Mouse (Mus musculus) liver, embryonic 11.5 days (tissue): Measurements from ENCODE around the gene Cdk11b. TPM values are rescaled to one million over a fixed set of nuclear protein-coding genes. Genes with fewer than 3 reads are reported as not detected.
A peak's percentile ranks its signal among the peaks of the same experiment; 100 is the strongest.
"Not testable (repeated sequence)": the region's sequence is repeated elsewhere in the genome, so short reads cannot be mapped to it uniquely, and the experiment has no call there.

Experiments used
- ATAC-seq: fragments of 200-750 bp; cut with Nextera tagmentation; replicated peaks from 2 replicates; pipeline ENCODE4 v1.8.0; 2017; ENCODE audit warnings: moderate number of reproducible peaks, mild to moderate bottlenecking, moderate TSS enrichment, moderate library complexity; ENCODE audit not compliant: low FRiP score
- DNase-seq: peaks from one replicate; pipeline ENCODE4 v3.0.0-alpha.2; 2017; ENCODE audit warnings: low spot score
- H3K27ac ChIP-seq: fragments of 300-500 bp; sonication (generic); 2 replicates; pipeline ENCODE4 v1.5.1; 2014; ENCODE audit warnings: mild to moderate bottlenecking, low read depth, low read length, control low read depth
- H3K27me3 ChIP-seq: fragments of 300-500 bp; sonication (generic); replicated peaks from 2 replicates; pipeline ENCODE4 v1.6.1; 2014; ENCODE audit warnings: low read length, mixed read lengths; ENCODE audit not compliant: control insufficient read depth, insufficient read depth
- H3K36me3 ChIP-seq: fragments of 300-500 bp; sonication (generic); 2 replicates; pipeline ENCODE4 v1.6.1; 2014; ENCODE audit warnings: mild to moderate bottlenecking, low read length, moderate library complexity, mixed read lengths; ENCODE audit not compliant: control insufficient read depth, insufficient read depth
- H3K4me1 ChIP-seq: fragments of 300-500 bp; sonication (generic); replicated peaks from 2 replicates; pipeline ENCODE4 v1.6.1; 2014; ENCODE audit warnings: low read length, mixed read lengths; ENCODE audit not compliant: control insufficient read depth, insufficient read depth
- H3K4me2 ChIP-seq: fragments of 300-500 bp; sonication (generic); 2 replicates; pipeline ENCODE4 v1.6.1; 2014; ENCODE audit warnings: mild to moderate bottlenecking, control low read depth, moderate library complexity
- H3K4me3 ChIP-seq: fragments of 300-500 bp; sonication (generic); 2 replicates; pipeline ENCODE4 v1.5.1; 2014; ENCODE audit warnings: low read depth, low read length, control low read depth
- H3K9ac ChIP-seq: fragments of 300-500 bp; sonication (generic); 2 replicates; pipeline ENCODE4 v1.6.1; 2014; ENCODE audit warnings: low read depth, low read length, control low read depth
- H3K9me3 ChIP-seq: fragments of 300-500 bp; sonication (generic); 2 replicates; pipeline ENCODE4 v1.6.1; 2016; ENCODE audit warnings: low read length, inconsistent platforms, mixed read lengths; ENCODE audit not compliant: control insufficient read depth
- WGBS: fragments of 180-500 bp; shearing (Covaris S2); extraction: QIAGEN DNeasy Blood & Tissue Kit; methylation state at CpG from one replicate; pipeline ENCODE4 v1.1.7; 2014; 5-methylcytosine and 5-hydroxymethylcytosine counted together
- polyA plus RNA-seq: library from polyadenylated mRNA; unstranded; fragments of >200 nt; fragmentation: Nextera tagmentation; extraction: Ambion mirVana; gene quantifications from 2 replicates; pipeline ENCODE4 v1.2.1, GENCODE M21; 2014

The Cdk11b gene
- polyA plus RNA-seq, 1 experiment from 2014 or later = 64.9 TPM

DNA sequence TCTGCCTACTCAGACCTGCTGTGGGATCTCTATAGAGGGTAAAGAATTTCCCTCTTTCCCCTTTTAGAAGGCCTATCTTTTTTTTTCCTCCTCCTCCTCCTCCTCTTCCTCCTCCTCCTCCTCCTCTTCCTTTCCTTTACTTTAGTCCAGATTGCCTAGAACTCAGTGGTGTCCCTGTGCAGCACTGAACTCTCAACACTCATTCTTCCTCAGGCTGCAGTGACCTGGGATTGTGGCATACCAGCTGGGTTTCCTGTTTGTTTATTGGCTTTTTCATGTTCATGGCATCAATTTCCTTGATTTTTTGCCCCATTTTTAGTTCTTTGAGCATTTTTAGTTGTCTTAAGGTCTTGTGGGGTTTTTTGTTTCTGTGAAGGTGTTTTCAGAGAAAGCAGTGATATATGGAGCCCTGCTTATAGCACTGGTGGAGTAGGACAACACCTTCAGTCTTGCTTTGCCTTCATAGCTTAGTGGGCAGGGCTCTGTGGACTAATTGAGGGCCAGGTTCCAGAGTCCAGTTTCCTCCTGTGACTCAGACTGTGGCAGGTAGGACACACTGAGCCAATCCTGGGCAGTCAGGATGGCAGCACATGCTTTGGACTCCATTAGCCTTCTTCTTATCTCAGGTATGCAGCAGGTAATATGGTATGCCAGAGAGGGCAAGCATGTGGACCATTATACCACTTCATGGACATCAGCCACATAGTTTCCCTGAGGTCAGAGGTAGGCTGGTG, 11.3 kb downstream of the Cdk11b start:
- peaks cover 68% of the 10 kb centered on the region for H3K36me3 ChIP-seq
- H3K4me1 ChIP-seq = no peaks in the 10 kb centered on the region
- H3K4me2 ChIP-seq = no peak overlapping the region

DNA sequence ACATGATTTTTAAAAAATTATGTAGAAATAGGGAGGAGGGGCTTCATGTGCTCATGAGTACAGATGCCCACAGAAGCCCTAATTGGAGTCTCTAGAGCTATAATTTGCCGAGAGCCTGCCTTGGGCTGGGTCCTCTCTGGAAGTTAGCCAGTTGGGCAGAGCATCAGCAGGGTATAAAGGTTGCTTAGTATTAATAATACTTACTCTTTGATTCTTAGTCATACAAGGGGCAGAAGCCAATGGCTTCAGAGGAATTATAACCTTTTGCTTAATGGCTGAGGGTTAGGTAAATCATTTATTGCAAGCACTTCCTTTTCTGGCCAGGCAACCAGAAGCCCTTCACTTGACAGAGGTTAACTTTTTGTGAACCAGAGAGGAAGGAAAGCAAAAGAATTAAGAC, 18.9 kb downstream of the Cdk11b start:
- Histone ChIP-seq H3K9ac (no peak overlapping the region), H3K4me3 (no peak overlapping the region), H3K27me3 (no peaks in the 10 kb centered on the region), H3K27ac (no peak overlapping the region), H3K9me3 (no peaks in the 10 kb centered on the region), H3K4me1 (no peaks in the 10 kb centered on the region), H3K36me3 (peaks cover 55% of the 10 kb centered on the region), H3K4me2 (no peak overlapping the region)
- DNase-seq (no peak), ATAC-seq (no peak)
- 88% methylated on average over 1 of the region's 1 CpGs for WGBS

More for the DNA sequence above, 11.3 kb downstream of the Cdk11b start:
- no peak for ATAC-seq
- no peak for DNase-seq
- Histone ChIP-seq H3K9me3 (no peaks in the 10 kb centered on the region), H3K27ac (no peak overlapping the region), H3K9ac (no peak overlapping the region), H3K4me3 (no peak overlapping the region), H3K27me3 (no peaks in the 10 kb centered on the region)

DNA sequence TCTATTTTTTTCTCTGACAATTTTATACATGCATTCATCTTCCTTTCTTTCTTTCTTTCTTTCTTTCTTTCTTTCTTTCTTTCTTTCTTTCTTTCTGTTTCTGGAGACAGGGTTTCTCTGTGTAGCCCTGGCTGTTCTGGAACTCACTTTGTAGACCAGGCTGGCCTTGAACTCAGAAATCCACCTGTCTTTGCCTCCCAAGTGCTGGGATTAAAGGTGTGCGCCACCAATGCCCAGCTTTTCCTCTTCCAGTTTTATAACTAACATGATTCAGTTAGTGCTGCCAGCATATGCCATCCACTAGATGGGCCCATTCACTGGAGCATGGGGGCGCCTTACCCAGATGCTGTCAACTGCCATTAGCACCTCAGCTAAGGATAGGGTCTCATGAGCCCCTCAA, 20.7 kb downstream of the Cdk11b start, which contains the start of gene Gm10563:
Gm10563 (minus strand) TSS at position 101 of the 400 bp plus-strand sequence.
- not testable (repeated sequence) for H3K4me3 ChIP-seq, ATAC-seq, H3K9ac ChIP-seq, H3K27ac ChIP-seq, H3K9me3 ChIP-seq, H3K27me3 ChIP-seq, DNase-seq, H3K4me1 ChIP-seq, H3K4me2 ChIP-seq
- 91% methylated on average over 2 of the region's 2 CpGs for WGBS
- H3K36me3 ChIP-seq = peaks cover 62% of the 10 kb centered on the region

DNA sequence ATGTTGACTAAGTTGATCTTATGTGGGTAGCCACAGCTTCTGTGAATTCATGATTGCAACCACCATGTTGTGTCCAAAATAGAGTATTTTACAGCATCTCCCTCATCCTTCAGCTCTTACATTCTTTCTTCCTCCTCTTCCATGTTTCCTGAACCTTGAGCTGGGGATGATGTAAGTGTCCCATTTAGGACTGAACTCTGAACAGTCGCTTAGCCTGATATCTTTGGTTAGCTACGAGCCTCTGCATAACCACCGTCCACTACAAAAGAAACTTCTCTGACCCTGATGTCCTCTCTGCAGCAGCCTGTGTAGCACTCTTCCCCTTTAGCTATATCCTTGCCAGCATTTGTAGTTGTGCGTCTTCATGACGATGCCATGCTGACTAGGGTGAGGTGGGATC, 21.1 kb downstream of the Cdk11b start:
- H3K9me3 ChIP-seq = no peaks in the 10 kb centered on the region
- no peak for DNase-seq
- no peak for ATAC-seq

DNA sequence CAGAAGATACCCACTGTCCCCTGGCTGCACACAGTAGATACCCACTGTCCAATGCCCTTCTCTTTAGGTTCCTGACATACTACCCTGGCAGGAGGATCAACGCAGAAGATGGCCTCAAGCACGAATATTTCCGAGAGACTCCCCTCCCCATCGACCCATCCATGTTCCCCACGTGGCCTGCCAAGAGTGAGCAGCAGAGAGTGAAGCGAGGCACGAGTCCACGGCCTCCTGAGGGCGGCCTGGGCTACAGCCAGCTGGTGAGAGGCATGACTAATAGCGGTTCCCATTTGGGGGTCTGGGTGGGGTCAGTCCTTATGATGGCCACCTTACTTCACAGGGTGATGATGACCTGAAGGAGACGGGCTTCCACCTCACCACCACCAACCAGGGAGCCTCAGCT, 24.7 kb downstream of the Cdk11b start:
- H3K4me2 ChIP-seq = no peak overlapping the region
- no peak for DNase-seq
- ATAC-seq = no peak
- H3K36me3 ChIP-seq = peaks cover 35% of the 10 kb centered on the region
- H3K9ac ChIP-seq = no peak overlapping the region
- H3K4me1 ChIP-seq = peaks cover 23% of the 10 kb centered on the region
- H3K4me3 ChIP-seq = no peak overlapping the region
- 89% methylated on average over 11 of the region's 11 CpGs for WGBS
- H3K9me3 ChIP-seq = no peaks in the 10 kb centered on the region
- no peak overlapping the region for H3K27ac ChIP-seq
- peaks cover 32% of the 10 kb centered on the region for H3K27me3 ChIP-seq

More for the DNA sequence above, 21.1 kb downstream of the Cdk11b start:
- Histone ChIP-seq H3K4me1 (no peaks in the 10 kb centered on the region), H3K27me3 (no peaks in the 10 kb centered on the region), H3K9ac (no peak overlapping the region), H3K27ac (no peak overlapping the region), H3K4me3 (no peak overlapping the region), H3K4me2 (no peak overlapping the region), H3K36me3 (peaks cover 62% of the 10 kb centered on the region)
- 91% methylated on average over 5 of the region's 5 CpGs for WGBS

DNA sequence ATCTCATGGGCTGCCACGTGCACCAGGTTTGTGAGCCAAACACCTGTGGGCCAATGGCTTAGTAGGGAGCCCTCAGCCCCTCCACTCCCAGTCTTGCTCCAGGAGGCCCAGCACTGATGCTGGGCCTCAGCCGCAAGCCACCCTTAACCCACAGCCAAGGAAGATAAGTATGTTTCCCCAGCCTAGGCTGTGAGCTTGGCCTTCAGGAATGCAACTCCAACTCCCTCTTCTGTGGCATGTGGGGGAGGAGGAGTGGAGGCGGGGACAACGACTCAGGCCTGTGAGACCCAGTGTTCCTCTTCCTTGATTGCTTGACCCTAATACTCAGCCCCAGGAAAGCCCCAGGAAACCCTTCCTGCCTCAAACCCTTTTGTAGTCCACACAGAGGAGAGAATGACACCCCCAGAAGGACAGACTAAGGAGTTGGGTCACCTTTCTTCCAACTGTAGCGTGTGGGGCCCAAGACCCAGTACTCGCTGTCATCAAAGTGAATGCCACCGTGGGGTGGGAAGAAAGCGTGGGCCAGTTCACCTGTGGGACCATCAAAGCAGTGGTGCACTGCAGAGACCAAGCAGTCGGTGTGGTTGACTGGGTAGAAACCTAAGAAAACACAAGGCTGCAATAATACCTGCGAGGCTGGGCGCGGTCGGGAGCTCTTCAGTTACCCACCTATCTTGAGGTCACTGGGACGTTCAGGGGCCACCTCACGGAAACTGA, 27.1 kb downstream of the Cdk11b start:
- Histone ChIP-seq H3K27me3 (peaks cover 47% of the 10 kb centered on the region), H3K27ac (0 out of 2 replicates have a peak overlapping the region, but pooled peaks have one; percentile 34), H3K9me3 (no peaks in the 10 kb centered on the region), H3K4me3 (peak overlapping the region; percentile 48; the same call in 1 of the 2 replicates), H3K4me2 (peak overlapping the region; percentile 80), H3K36me3 (peaks cover 35% of the 10 kb centered on the region), H3K9ac (no peak overlapping the region), H3K4me1 (peaks cover 29% of the 10 kb centered on the region)
- WGBS = 51% methylated on average over 15 of the region's 15 CpGs
- ATAC-seq (no peak), DNase-seq (no peak)

DNA sequence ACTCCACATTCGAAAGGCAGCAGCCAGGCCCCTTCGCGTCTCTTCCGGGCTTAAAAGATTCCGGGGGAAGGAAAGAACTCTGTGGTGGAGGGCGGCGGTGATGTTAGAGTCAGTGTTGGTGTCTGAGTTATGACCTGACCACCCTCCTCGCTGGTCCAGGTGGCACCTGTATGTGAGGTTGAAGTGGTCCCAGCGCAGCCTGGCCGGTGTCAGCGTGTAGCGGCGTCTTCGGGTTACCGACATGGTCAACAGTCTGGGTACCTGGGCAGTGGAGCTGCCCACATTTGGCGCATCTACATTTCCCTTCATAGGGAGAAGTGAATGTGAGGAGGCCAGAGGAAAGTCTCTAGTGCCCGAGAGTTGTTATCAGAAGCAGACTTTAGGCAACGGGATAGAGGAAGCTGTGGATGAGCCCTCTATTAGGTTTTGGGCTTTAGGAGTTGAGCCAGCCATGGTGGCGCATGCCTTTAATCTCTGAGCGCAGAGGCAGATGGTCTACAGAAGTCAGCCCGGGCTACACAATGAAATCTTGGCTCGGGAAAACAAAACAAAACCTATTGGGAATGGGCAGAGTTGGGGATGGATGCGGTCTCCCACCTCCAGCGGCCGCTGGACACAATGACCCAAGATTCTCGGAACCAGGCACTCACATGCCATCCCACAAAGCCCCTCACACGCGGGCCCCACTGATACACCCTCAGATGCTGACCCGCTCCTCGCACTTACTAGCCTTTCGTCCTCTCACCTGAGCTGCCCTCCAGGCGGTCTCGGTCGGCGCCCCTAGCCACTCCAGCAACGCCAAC, 27.8 kb downstream of the Cdk11b start:
- no peak overlapping the region for H3K27ac ChIP-seq
- 21% methylated on average over 36 of the region's 36 CpGs for WGBS
- H3K4me3 ChIP-seq = peak overlapping the region; percentile 48
- no peaks in the 10 kb centered on the region for H3K9me3 ChIP-seq
- DNase-seq (no peak), ATAC-seq (no peak)
- H3K36me3 ChIP-seq = peaks cover 31% of the 10 kb centered on the region
- peaks cover 29% of the 10 kb centered on the region for H3K4me1 ChIP-seq
- peaks cover 47% of the 10 kb centered on the region for H3K27me3 ChIP-seq
- H3K4me2 ChIP-seq = peak overlapping the region; percentile 80
- 0 out of 2 replicates have a peak overlapping the region, but pooled peaks have one; percentile 42 for H3K9ac ChIP-seq

DNA sequence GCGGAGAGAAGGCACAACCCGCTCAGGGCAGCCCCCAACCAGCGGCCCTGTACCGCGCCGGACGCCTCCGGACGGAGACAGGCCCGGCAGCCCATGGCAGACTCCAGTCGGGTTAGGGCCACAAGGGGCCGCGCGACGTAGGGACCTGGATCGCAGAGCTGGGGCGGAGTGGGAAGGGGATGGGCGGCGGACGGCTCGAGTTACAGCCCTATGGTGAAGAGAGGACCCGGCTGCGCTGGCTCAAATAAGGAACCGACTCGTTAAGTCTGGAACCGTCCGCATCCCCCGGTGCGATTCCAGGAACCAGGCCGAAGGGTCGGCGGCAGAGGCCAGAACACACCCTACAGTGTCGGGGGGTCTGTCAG, 28.4 kb downstream of the Cdk11b start, which contains the start of gene Mmp23:
Mmp23 (minus strand) TSS at position 299 of the 365 bp plus-strand sequence.
- ATAC-seq (peak; percentile 25), DNase-seq (no peak)
- H3K36me3 ChIP-seq = peaks cover 28% of the 10 kb centered on the region
- no peak within 1 kb of the TSS for H3K27ac ChIP-seq
- peak within 1 kb of the TSS; percentile 80 for H3K4me2 ChIP-seq
- 2% methylated on average over 33 of the region's 33 CpGs for WGBS
- peaks cover 29% of the 10 kb centered on the region for H3K4me1 ChIP-seq
- H3K9me3 ChIP-seq = no peaks in the 10 kb centered on the region
- H3K4me3 ChIP-seq = peak within 1 kb of the TSS; percentile 48
- peak within 1 kb of the TSS; percentile 42; the same call in 1 of the 2 replicates for H3K9ac ChIP-seq
- H3K27me3 ChIP-seq = peaks cover 47% of the 10 kb centered on the region
